Mouse (Mus musculus): Measurements from ENCODE around the gene Clcn1. TPM values are rescaled to one million over a fixed set of nuclear protein-coding genes. Genes with fewer than 3 reads are reported as not detected.

The Clcn1 gene
- total RNA-seq, 2 experiments from 2014 or later, result 0.81 to 5.7 TPM

- DNase-seq, result peak; percentile 91
These were observed 63.8 kb downstream of the Clcn1 start for GRCm38 (mm10) chr6:42350021-42350967.

GRCm38 (mm10) chr6:42350968-42351775, 64.7 kb downstream of the Clcn1 start:
- no peak for DNase-seq

DNA sequence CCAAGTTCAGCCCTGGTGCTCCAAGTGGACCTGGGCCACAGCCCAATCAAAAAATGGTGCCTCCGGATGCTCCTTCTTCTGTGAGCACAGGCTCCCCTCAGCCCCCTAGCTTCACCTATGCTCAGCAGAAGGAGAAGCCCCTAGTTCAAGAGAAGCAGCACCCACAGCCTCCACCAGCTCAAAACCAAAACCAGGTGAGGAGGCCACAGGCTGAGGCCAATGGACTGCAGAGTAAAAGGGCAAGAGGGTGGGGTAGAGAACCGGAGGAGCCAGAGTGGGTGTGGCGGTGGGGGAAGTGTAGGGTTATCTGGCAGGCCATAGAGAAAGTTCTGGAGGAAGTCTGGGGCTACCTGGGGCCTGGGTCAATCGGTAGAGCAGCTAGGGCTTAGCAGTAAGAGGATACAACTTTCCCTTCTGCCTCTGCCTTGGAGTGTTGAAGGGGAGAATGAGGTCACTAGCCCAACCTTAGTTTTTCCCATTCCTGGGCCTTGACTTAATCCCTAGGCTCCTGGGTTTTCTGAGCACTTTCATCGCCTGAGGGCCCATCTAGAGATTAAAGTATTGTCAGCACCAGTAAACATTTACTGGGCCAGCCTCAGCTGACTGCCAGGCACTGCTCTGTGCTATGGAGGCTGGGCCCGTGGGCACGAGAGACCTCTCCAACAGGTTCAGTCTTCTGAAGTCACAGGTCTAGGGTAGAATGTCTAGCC, 65.4 kb downstream of the Clcn1 start:
- no peak for DNase-seq

- no peak for DNase-seq
These were observed 66.0 kb downstream of the Clcn1 start for GRCm38 (mm10) chr6:42352486-42352846.

DNA sequence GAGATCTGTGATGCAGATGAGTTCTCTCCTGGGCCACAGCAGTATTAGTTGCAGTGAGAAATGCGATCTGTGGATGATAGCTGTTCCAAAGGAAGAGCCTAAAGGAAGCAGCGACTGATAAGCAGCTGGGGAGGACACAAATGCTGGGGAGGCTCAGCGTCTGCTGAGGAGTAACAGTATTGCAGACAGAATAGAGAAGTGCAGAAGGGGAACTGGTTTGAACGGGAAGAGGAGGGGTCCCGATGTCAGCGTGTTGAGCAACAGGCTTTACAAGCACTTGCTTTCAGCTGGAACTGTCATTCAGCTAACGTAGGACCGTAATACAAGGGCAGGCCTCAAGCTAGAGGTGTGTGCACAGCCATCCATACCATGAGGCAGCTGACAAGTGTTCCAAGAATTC, 66.7 kb downstream of the Clcn1 start:
- DNase-seq, result no peak

DNA sequence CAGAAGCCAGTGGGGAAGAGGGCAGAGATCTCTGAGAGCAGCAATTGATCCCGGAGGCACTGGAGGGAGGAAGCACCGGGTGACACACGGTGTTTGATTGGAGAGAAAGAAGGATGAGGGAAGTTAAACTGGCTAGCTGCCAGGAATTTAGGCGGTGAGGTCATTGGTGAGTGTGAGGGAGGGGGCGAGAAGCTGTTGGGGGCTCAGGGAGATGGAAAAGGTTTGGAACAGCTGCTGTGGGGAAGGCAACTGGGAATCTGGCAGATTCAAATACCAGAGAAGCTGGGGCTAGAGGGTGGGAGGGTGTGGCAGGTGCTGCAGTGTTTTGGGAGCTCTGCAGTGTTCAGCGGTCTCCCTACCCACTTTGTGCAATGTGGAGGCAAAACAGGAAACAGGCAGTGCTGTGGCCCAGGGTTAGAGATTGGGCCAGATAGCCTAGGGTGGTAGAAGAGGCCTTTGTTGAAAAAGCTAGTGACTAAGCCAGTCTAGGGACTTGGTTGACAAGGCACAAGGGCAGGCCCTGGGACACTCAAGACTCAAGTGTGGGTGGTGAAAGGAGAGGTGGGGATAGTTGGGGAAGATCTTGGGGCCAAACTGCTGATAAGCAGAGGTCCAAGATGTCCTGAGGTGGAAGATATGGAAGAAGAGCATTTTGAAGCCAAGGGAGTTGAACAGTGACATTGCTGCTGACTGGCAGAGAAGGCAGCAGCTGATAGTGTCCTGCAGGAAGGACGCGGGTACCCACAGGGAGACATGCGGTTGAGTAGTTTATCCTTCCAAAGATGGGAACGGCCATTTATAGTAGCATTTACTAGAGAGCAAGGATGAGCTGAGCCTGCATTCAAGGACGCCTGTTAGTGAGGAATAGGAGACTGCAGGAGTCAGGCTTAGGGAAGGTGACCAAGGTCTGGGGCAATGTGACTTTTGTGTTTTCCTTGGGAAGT, 67.9 kb downstream of the Clcn1 start:
- DNase-seq, result peak; percentile 45

GRCm38 (mm10) chr6:42355366-42355765, 68.9 kb downstream of the Clcn1 start:
- no peak for DNase-seq

DNA sequence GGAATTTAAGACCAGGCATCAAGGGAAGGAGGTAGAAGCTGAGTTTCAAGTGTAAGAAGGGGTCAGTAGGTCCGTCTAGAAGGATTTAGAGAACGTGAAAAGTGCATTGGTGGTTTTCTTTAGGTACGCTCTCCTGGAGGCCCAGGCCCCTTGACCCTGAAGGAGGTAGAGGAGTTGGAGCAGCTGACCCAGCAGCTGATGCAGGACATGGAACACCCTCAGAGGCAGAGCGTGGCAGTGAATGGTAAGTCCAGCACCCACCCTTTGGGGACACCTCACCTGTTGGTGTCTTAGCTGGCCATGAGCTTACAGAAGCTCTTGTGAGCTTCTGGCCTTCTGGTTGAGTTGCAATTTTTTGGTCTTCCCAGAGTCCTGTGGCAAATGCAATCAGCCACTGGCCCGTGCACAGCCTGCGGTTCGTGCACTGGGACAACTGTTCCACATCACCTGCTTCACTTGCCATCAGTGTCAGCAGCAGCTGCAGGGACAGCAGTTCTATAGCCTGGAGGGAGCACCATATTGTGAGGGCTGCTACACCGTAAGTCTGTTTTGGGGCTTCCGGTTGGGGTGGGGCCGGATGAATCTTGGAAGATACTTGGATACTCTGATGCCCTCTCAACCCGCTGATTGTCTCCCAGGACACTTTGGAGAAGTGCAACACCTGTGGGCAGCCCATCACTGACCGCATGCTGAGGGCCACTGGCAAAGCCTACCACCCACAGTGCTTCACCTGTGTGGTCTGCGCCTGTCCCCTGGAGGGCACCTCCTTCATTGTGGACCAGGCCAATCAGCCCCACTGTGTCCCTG, 69.5 kb downstream of the Clcn1 start:
- no peak for DNase-seq

DNA sequence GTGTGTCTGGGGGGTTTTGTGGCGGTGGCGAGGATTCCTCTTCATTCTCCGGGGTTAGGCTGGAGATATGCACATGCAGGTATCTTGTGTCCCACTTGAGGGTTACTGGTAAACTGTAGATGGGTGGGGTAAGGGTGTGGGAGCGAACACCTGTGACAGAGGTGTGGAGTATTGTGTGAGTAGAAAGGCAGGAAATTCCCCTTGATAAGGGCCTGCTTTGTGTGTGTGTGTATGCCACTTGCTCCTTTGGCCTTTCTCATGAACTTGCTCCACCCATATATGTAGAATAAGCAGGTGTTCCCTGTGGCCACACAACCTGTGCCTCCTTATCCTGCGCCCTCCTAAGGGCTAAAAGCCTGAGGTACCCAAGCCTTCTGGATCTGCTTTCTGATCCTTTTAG, 70.4 kb downstream of the Clcn1 start:
- DNase-seq, result no peak

DNA sequence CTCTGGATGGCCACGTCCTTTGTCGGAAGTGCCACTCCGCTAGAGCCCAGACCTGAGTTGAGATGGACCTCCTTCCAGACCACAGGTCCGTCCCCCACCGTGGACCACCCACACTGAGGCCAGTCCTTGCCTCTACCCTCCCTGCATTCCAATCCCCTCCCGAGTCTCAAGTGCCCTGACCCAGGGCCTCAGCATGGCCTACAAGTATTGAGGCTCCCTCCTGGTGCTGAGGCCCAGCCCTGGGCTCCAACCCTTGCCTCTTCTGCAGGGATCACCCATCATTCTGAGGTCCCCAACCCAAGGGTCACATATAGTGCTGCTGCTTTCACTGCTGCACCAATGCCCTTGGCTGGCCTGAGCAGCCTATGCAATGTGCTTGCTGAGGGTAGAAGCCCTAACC, 71.4 kb downstream of the Clcn1 start:
- DNase-seq, result no peak

DNA sequence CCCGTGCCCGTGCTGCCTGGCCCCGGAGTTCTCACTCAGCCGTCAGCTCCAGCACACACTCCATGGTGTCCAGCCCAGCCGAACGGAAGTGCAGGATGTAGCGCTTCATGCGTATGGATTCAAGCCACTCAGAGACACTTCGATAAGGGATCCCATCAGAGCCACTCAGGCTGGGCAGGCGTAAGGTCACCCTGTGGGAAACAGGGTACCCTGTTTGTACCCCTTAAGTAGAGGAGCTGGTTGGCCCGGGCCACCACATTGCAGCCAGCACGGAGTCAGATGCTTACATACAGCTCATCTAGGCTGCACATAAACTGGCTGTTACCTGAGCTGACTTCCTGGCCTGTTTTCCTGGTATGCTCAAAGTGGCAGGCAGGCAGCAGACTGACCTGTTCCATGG, 72.4 kb downstream of the Clcn1 start:
- no peak for DNase-seq

- no peak for DNase-seq
These were observed 73.1 kb downstream of the Clcn1 start for GRCm38 (mm10) chr6:42359364-42360147.

DNA sequence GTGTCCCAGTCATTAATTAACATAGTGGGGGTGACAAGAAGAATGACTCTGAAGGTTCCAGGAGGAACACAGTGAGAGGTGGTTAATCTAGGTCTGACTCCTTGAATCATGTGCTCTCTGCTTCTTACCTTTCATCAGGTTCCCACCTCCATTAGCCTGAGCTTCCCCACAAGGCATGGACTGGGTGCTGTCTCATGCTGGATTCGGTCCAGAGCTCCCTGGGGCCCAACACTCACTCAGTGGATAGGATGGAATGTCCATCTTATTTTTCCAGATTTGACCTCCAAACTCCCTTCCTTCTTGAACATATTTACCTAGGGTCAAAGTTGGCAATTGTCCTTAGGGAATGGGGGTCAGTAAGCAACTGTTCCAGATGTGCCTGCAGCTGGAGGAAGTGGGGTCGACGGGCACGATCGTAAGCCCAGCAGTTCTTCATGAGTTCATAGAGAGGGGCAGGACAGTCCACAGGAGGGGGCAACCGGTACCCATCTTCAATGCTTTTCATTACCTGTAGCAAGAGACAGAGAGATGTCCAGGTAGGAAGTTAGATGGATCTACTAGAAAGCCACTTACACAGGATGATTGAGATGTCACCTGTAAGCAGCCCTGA, 73.9 kb downstream of the Clcn1 start:
- DNase-seq, result no peak

DNA sequence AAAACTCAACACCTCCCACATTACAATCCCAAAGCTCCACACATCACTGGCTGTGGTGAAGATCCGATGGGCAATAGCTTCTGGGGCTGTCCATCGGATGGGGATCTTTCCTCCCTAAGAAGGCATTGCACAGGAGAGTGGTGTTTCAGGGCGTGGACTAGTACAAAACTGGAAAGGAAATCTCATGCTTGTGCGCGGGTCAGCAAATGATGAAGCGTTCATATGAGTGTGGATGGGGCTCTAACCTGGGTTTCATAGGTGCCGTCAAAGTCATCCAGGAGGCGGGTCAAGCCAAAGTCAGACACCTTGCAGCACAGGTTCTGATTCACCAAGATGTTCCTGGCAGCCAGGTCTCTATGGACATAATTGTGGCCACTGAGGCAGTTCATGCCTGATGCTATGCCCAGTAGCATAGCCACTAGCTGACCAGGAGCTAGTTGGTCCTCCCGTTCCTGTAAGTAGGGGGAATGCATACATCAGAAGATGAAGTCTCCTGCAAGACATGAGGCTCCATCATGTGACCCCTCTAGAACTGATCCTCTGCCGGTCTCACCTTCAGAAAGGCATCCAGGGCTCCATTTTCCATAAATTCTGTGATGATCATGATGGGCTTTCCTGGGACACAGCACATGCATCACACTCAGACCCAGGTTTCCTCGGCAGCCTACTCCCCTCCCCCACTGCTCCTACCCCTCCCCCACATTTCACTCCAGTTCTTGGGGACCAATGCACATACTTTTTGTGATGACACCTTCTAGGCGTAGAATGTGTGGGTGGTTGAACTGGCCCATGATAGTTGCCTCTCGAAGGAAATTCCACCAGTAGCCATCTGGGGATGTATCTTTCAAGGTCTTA, 74.8 kb downstream of the Clcn1 start:
- no peak for DNase-seq

DNA sequence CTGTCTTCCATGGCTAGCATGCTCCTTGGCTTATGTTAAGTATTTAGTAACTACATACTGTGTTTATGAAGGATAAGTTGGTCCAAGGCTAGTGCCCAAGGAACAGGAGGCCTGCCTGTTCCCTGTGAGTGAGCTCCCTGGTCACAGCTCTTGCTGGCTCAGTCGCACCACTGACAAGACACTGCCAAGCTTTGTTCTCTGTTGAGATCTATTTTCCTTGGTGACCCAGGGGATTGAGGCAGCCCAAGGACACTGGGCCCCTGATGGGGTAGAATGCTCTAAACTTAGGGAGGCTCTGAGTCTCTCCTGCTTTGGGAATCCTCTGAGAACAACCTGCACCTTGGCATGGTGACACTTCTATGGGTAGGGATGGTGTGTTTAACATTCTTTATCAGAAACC, 75.6 kb downstream of the Clcn1 start:
- DNase-seq, result no peak

GRCm38 (mm10) chr6:42362497-42362896, 76.0 kb downstream of the Clcn1 start:
- no peak for DNase-seq

- no peak for DNase-seq
These were observed 76.5 kb downstream of the Clcn1 start for GRCm38 (mm10) chr6:42362974-42363373.

DNA sequence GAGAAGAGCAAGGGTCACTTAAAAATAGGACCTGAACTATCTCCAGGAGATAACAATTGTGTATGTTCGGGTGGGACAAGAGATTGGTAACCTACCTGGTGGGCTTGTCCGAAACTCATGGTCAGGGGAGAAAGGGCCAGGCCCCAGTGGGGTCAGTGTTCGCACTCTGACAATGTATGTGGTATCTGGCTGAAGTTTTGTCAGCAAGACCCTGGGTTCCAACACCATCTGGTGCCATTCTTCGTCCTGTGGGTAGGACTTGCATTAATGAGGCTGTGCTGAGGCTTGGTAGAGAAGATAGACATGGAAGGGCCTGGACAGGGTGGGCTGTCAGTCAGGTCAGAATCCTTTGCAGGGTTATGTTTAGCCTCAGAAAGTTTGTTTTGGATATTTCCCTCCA, 77.6 kb downstream of the Clcn1 start:
- no peak for DNase-seq

Measured in adrenal gland, postnatal 10 days (tissue).